Mouse (Mus musculus) c-Kit-positive CD71-negative TER-119-negative erythroid progenitor cells, embryonic 14.5 days (primary cell): ENCODE measurements at regions not wholly inside any gene's neighbourhood (a gene's known extent, or its start where the extent isn't known, plus 50 kb on each side); places are given as distances from the start of the nearest gene placed in this dataset.
"Not testable (repeated sequence)": the region's sequence is repeated elsewhere in the genome, so short reads cannot be mapped to it uniquely, and the experiment has no call there.

Experiments used
- DNase-seq: peaks from one replicate; pipeline ENCODE4 v3.0.0-alpha.2; 2013; ENCODE audit warnings: low read depth

DNA sequence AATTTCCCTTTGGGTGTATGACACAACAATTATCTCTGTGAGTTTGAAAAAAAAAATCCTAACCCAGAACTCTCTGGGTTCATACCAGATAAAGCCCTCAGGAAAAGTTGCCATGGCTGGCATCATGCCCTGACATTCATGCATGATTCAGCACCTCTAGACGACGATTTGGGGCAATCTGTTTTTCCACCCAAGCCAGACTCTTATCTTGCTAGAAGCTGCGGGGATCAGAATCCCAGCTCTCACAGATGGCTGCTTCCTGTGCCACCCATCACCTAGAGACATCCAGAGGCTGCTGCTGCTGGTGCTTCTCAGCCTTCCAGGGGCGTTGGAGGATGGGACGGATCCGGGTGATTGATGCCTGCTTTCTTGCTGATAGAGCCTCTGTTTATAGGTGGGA is 209.2 kb downstream of the Cd47 start:
- no peak for DNase-seq

DNA sequence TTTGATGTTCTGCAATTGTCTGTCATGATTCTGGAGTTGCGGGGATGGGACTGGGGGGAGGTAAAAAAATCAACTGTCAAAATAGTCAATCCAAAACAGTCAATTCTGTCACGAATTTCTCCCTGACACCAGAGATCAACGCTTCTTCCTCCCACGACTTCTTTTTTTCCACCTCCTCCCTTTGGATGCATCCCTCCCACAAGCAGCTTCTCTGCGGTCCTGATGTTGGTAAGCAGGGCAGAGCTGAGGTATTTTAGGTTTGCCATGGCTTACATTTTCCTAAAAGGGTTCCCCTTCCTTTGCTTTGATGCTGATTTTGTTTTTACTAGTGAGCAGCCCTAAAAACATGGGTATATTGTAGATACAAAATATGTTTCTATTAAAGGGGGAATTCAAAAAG is 209.7 kb downstream of the Cd47 start:
- DNase-seq, result no peak

DNA sequence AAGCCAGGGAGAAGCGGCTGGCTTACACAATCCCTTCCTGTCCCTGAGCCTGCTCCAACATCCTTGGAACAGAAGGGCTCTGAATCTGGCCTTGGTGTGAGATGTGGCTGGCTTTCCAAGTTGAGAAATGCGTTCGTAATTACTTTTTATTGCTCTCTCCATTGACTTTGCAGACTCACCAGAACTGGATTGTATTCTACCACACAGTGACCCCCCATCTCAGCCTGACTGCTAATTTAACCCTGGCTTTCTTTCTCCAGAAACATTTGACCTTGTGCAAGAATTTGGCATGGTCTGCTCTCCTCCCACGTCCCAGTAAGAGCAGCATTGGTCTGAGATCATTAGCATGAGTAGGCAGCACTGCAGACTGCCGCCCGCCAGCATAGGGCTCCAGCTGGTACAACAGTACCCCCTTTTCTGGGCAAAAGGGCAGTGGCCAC is 210.2 kb downstream of the Cd47 start:
- no peak for DNase-seq

DNA sequence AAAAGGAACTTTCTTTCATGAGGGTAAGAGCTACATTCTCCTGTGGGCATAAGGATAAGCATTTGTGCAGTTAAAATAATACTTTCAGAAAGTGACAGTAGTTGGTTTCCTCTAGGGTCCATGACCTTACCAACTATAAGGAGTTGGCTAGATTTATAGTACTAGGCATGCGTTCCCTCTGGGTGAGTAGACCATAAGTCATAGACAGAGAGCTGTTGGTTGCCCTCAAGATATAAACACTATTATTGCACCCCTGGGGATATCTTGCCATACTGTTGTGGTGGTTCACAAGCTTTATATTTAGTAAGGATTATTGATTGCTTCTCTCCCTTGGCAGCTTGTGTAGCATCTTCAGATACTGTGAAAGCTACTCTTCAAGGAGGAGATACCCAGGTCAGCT is 223.6 kb downstream of the Cd47 start:
- DNase-seq, result no peak

DNA sequence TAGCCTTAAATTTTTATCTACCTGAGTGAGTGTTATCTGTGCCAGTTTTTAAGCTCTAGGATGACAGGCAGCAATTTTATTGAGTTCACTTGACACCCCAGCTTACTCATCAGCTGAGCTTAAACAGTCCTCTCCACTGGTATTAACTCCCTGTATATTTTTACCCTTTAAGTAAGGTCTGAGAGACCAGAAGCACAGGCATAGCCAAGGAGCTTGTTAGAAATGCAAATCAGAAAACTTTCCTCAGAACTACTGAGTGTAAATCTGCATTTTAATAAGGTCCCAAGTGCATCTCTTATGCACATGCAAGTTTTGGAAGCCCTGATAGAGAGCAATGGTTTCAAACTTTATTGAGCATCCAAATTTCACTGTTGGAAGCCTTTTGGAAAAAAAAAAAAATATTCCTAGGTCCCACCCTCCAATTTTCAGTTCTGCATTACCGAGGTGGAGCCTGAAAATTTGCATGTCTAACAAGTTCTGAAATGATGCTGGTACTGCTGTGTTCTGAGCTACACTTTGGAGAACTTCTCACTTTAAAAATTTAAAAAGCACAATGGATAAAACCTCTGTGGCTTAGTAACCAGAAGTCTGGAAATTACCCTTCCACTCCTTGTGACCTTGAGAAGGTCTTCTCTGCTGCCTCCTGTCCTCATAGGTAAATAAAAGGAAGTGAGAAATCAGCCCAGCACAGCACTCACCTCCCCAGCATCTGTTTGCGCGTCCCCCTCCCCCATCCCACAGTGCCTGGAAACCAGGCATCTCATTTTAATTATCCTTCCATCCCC is 226.0 kb downstream of the Cd47 start:
- no peak for DNase-seq

DNA sequence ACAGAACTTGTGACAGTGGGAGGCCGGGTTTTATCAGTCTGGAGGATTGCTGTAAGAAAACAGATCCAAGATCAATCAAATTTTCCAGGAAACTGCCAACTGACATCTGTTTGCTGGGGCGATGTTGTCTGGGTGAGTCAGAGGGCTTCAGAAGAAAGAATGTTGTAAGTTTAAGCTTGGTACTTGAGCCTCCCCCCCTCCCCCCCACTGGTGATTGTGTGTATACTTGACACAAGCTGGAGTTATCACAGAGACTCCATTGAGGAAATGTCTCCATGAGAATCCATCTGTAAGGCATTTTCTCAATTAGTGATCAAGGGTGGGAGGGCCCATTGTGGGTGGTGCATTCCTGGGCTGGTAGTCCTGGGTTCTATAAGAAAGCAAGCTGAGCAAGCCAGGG is 226.9 kb downstream of the Cd47 start:
- peak; percentile 14 for DNase-seq

DNA sequence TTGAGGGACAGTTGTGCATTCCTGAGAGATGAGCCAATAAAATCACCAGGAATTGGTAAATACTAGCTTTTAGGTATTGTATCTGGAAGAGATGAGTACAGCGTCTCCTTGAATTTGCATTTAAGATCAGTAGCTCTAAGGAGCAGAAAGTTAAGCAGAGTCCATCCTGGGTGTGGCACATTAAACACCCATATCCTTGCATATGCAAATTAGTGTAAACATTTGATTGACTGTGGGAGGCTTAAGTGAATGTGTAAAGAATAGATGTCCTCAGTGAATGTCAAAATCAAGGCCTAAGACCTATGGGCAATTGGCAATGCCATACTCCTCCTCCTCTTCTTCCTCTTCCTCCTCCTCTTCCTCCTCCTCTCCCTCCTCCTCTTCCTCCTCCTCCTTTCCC is 229.4 kb downstream of the Cd47 start:
- no peak for DNase-seq

DNA sequence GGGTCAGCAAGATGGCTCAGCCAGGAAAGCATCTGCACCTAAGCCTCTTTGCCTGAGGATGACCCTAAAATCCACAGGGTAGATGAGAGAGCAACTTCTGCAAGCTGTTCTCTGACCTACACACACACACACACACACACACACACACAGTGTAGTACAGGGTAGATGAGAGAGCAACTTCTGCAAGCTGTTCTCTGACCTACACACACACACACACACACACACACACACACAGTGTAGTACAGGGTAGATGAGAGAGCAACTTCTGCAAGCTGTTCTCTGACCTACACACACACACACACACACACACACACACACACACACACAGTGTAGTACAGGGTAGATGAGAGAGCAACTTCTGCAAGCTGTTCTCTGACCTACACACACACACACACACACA is 230.0 kb downstream of the Cd47 start:
- DNase-seq, result not testable (repeated sequence)

DNA sequence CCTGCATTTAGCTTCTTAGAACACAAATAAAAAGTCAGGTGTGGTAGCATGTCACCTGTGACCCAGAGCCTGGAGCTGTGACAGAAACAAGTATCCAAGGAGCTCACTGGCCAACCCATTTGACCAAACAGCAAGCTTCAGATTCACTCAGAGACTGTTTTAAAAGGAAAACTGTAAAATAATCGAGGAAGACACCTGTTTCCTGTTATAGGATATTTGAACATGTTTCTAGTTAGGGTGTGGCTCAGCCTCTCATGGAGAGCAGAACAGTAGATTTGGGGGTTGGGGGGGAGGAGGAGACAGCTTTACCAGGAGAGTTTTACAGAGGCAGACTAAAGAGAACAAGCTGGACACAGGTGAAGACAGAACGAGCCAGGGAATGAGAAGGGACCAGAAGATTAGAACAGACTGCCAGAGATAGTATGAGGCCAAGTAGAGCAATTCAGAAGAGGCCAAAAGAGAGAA is 230.6 kb downstream of the Cd47 start:
- peak; percentile 25 for DNase-seq

DNA sequence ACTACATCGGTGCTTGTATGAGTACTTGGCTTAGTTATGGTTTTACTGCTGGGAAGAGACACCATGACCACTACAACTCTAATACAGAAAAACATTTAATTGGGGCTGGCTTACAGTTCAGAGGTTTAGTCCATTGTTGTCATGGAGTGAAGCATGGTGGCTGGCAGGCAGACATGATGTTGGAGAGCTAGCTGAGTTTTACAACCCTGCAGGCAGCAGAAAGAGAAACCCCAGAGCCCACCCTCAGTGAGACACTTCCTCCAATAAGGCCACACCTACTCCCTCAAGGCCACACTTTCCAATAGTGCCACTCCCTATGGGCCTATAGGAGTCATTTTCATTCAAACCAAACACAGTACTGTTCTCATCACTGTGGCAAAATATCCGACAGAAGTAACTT is 232.5 kb downstream of the Cd47 start:
- no peak for DNase-seq

DNA sequence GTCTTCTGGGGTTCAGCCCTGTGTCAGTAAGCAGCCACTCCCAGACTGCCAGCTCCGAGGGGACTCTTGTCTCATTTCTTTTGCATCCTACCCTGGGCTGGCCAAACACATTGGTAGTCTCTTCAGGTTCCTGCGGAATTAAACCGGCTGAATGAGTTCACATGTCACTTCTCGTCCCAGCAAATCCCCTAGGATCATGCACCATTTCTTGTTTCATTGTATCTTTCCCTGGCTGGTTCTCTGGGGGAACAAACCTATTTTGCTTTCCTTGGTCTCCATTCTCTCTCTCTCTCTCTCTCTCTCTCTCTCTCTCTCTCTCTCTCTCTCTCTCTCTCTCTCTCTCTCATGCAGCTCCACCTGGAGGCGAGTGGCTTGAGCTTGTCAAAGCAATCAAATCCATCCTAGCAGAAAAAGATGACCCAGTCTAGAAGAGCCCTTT is 236.0 kb downstream of the Cd47 start:
- no peak for DNase-seq

DNA sequence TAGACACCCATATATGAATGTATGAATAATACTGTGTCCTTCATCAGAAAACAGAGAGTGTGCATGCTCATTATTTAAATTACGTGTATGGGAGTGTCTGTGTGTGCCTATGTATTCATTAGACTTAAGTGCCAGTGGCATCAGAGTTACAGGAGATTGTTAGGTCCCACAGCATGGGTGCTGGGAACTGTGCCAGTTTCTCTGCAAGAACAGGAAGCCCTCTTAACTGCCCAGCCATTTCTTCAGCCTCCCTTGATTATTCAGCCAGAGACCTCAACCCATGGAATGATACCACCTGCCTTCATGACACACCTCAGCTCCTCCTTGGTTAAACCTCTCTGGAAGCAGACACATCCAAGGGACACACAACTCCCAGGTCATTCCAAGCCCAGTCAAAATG is 243.8 kb downstream of the Cd47 start:
- DNase-seq, result no peak

DNA sequence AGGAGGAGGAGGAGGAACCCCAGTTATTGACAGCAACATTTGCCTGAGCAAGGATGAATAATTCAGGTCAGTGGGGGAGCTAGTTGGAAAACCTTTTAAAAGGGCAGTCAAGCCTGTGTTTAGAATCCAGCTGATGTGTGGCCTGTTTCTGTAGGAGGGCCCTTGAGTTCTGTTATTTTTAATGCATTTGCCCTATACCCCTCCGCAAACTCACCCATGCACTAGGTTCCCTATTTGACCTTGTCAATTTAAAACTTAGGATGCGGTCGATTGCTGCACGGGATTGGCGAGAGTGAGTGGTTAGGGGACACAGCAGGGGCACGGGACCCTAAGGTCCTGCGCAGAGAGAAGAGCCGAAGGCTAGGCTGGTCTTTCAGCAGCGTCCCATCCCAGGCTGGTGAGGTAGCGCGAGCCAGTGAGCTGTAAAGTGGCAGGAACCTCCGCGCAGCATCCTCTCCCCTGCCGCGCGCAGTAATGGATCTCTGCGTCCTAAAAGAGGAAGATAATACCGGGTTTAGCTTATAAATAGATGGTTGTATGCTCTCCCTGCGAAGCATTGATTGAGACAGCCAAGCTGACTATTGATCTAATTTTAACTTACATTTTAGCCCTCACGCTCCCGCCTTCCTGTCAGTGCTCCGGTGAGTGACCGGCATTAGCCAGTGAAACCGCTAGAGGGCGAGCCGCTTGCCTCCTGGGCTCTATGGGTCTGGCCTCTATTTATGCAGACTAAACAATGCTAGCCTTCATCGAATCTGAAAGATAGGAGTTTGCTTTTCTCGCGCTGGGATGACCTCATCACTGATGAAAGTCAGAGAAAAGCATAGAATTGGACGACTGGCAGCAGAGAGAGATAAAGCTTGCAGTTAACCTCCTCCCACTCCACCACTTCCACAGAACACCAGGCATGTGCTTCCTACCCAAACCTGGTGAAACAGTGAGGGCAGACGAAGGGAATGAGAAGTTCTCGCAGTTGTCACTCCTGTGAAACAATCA is 245.5 kb downstream of the Cd47 start:
- peak; percentile 52 for DNase-seq

DNA sequence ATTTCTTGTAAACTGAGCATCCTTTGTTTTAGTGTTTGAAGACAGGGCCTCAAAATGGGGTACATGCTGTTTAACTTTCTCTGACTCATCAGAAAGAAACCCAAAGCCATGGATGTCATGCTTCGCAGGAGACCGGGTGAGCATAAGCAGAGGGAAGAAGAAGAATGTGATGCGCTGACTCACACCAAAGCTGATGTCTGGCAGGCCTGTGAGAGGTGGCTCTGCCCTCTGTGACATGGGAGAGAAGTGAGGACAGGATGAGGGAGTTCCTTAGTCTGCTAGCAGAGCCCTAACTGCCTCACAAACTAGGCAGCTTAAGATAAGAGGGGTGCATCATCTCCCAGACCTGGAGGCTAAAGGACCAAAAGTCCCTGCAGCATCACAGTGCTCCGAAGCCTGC is 263.2 kb downstream of the Cd47 start:
- DNase-seq, result no peak

DNA sequence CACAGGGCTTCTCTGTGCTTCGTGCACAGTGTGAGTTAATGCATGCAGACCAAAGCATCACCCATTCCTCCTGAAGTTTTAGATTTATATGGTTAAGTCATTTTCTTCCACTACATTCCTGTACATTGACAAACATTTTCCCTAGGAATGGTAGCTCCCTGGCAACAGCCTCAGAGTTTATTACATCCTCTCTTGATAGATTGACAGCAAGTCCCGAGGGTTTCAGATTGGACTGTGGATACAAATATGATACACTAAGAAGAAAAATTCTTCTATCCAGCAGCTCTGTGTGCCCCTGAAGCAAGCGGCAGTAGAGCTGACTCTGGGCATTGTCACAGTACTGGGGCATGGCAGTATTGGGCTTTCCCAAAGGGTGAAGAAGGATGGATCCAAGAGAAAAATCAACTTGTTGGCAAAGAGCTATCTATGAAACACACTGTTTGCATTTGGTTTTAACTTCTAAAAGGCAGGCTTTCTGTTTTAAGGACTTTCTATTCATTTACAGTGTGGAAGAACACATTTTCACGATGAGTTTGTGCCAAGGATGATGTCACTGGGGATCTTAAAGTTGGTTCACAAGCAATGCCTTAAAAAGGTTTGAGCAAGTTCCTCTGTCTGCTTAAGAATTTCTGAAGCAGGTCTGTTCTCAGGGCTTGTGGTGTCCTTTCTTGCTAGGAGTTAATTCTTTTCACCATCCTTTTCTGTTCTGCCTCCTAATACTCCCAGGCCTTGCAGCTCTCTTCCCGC is 265.2 kb downstream of the Cd47 start:
- no peak for DNase-seq

DNA sequence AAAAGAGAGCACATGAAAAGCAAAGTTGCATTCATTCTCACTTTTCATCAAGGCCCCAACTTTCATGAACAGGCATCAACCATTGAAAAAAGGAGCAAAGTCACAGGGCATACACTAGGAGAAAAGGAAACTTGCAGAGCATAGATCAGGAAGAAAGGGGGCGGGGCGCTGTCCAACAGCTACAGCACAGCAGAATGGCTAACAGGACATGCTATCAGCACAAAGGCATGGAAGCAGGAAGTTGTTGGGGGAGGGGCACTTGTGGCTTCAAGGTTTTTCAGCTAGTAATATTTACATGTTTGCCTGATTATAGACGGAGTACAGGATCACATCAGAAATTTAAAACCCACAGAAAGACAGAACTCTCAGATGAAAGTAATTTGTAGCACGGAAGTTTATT is 268.7 kb downstream of the Cd47 start:
- peak; percentile 40 for DNase-seq

DNA sequence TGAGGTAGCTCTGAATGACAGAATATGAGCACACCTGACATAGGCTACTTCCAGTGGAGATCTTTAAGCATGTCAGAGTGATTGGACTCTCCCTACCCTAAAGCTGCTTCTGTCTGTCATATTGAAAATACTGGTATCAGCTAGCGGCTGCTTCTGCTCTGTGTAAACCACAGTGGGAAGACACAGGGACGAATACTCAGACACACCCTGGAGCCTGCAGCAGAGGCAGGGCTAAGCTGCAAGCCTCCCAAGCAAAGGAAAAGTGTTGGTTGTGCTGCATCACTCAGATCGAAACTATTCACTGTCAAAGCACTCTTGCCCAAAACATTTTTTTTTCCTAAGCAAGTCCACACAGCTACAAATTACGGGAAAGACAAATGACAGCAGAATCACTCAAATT is 270.4 kb downstream of the Cd47 start:
- no peak for DNase-seq

DNA sequence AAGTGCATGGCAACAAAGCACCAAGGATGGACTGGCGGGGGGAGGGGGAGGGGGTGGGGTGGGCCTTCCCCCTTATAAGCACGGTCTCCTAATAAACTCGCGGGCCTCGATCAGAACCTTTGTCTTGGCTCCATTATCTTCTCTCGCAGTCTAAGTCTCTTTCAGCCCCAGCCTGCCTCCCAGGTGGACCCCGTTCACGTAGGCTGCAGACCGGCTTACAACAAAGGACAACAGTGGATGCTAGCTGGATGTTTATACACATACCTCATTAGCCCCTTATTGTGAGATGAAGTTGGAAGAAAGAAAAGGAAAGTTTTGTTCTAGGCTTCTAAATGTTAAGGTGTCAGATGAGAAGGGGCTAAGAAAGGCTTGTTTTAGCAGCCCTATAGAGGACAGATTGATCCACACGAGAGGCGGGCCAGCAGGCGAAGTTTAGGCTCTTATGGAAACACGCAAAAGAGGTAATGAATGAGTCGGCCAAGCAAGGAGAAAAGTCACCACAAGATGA is 272.6 kb downstream of the Cd47 start:
- no peak for DNase-seq

DNA sequence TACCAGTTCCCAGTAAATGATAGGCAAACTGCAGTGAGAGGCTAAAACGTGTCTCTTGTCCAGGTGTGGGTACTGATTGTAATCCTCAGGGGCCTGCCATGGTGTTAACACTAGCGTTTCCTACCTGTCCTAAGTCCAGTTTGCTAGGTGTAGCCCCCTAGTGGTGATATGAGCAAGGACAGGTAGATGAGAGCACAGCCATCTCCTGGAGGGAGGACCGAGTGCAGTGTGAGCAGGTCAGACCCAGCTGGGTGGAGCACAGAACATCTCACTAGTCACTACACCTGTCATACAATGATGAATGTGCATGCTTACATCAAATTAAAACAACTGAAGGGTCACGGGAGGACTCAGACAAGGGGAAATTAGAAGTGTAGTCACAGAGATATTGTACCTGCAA is 273.6 kb downstream of the Cd47 start:
- no peak for DNase-seq

DNA sequence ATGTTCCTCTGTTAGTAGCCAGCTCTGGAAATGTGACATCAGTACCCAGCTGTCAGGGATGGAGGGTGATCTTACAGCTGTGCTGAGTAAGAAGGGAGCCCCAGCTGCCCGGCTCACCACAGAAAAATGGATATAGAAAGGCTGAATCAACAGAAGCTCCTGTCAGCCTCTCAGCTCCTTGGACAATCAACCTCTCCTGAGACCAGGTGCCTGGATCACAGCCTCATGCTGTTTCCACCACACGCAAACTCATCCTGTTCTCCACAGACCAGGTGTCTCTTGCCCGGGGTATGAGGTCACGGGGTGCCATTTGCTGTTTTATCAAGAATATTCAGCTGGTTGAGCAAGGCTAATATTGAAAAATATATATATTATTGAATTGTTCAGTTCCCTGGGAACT is 275.3 kb downstream of the Cd47 start:
- DNase-seq, result no peak

DNA sequence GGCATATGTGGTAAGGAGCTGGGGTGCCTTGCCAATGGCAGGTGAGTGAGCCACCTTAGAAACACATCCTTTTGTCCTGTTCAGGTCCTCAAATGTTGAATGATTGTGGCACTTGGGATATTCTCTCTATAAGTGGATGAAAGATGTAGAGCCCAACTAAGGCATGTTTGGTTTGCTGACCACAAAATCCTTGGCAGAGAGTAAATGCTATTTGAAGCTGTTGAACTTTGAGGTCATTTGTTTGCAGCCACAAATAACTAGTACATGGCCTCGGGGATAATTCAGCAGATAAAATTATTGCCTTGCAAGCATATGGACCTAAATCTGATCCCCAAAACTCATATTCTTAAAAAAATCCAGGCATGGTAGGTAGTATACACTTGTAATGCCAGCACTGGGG is 281.2 kb downstream of the Cd47 start:
- DNase-seq, result no peak

DNA sequence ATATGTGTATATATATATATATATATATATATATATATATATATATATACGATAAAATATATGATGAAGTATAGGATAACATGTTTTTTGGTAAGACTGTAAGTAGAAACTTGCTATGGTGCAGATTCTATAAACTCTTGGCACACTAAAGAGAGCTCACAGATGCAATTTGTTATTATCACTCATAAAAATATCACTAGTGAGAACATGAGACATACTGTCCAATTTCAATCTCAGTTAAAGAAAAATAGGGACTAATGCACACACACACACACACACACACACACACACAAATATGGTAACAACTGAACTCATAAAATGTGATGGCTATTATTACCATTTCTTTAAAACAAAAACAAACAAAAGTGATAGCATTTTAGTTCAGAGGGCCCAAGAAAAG is 292.0 kb downstream of the Cd47 start:
- DNase-seq, result no peak
